Mouse (Mus musculus) heart, adult 9 months (tissue): ENCODE results near the gene Fam117a.

Experiments used
- DNase-seq, 2 experiments: peaks; one replicate each; pipeline ENCODE4 v3.0.0; 2022; ENCODE audit warnings: low spot score in 2 of 2

The Fam117a gene

GRCm38 (mm10) chr11:95336568-95337128 lies at the start of gene Fam117a:
Gene Fam117a, plus strand, starts transcription at chr11:95337018.
- DNase-seq, result peak; percentile 85 to 92

- no peak for DNase-seq
These were observed 44.8 kb upstream of the Fam117a start for GRCm38 (mm10) chr11:95291998-95292397.

- peak; percentile 17 to 30 for DNase-seq
These were observed 43.7 kb upstream of the Fam117a start for GRCm38 (mm10) chr11:95293017-95293624.

GRCm38 (mm10) chr11:95295736-95296135 lies 41.1 kb upstream of the Fam117a start:
- no peak for DNase-seq

GRCm38 (mm10) chr11:95298146-95298545 lies 38.7 kb upstream of the Fam117a start:
- DNase-seq, result no peak

- DNase-seq, result no peak
These were observed 36.9 kb upstream of the Fam117a start for GRCm38 (mm10) chr11:95299886-95300285.

GRCm38 (mm10) chr11:95301772-95302171 lies 35.0 kb upstream of the Fam117a start:
- DNase-seq, result no peak

GRCm38 (mm10) chr11:95305600-95305999 lies 31.2 kb upstream of the Fam117a start:
- no peak for DNase-seq

- DNase-seq, result no peak
These were observed 29.3 kb upstream of the Fam117a start for GRCm38 (mm10) chr11:95307526-95307925.

- peak; percentile 98 to 99 for DNase-seq
These were observed 27.3 kb upstream of the Fam117a start for GRCm38 (mm10) chr11:95309510-95310006.

- DNase-seq, result peak; percentile 99
These were observed 26.7 kb upstream of the Fam117a start, which contains the start of gene Kat7 for GRCm38 (mm10) chr11:95310007-95310647. Gene Kat7, minus strand, starts transcription at chr11:95310246.

- no peak for DNase-seq
These were observed 26.0 kb upstream of the Fam117a start for GRCm38 (mm10) chr11:95310648-95311424.

- DNase-seq, result no peak
These were observed 25.4 kb upstream of the Fam117a start for GRCm38 (mm10) chr11:95311425-95311807.

GRCm38 (mm10) chr11:95315215-95315955 lies 21.4 kb upstream of the Fam117a start:
- DNase-seq, result no peak

- no peak for DNase-seq
These were observed 18.7 kb upstream of the Fam117a start for GRCm38 (mm10) chr11:95318116-95318515.

GRCm38 (mm10) chr11:95319506-95319905 lies 17.3 kb upstream of the Fam117a start:
- DNase-seq, result no peak

GRCm38 (mm10) chr11:95320010-95320409 lies 16.8 kb upstream of the Fam117a start:
- DNase-seq, result no peak

GRCm38 (mm10) chr11:95324181-95324580 lies 12.6 kb upstream of the Fam117a start:
- DNase-seq, result no peak

- no peak for DNase-seq
These were observed 11.0 kb upstream of the Fam117a start for GRCm38 (mm10) chr11:95325832-95326231.

- DNase-seq, result no peak
These were observed 10.6 kb upstream of the Fam117a start for GRCm38 (mm10) chr11:95326243-95326642.

GRCm38 (mm10) chr11:95328629-95329028 lies 8.2 kb upstream of the Fam117a start:
- no peak for DNase-seq
